Mouse (Mus musculus) kidney, embryonic 15.5 days (tissue): Measurements from ENCODE around the gene Nucb1. TPM values are rescaled to one million over a fixed set of nuclear protein-coding genes. Genes with fewer than 3 reads are reported as not detected.

Experiments used
- ATAC-seq: fragments of 200-750 bp; cut with Nextera tagmentation; replicated peaks from 2 replicates; pipeline ENCODE4 v1.8.0; 2017; ENCODE audit warnings: moderate TSS enrichment; ENCODE audit not compliant: low FRiP score
- H3K27ac ChIP-seq: fragments of 300-500 bp; sonication (generic); 2 replicates; pipeline ENCODE4 v1.5.1; 2015; ENCODE audit warnings: mild to moderate bottlenecking, inconsistent platforms
- H3K27me3 ChIP-seq: fragments of 300-500 bp; sonication (generic); 2 replicates; pipeline ENCODE4 v1.6.1; 2015; ENCODE audit warnings: inconsistent platforms
- H3K36me3 ChIP-seq: fragments of 300-500 bp; sonication (generic); 2 replicates; pipeline ENCODE4 v1.6.1; 2015; ENCODE audit warnings: inconsistent platforms
- H3K4me1 ChIP-seq: fragments of 300-500 bp; sonication (generic); 2 replicates; pipeline ENCODE4 v1.6.1; 2015; ENCODE audit warnings: inconsistent platforms
- H3K4me2 ChIP-seq: fragments of 300-500 bp; sonication (generic); 2 replicates; pipeline ENCODE4 v1.6.1; 2015; ENCODE audit warnings: moderate library complexity, mild to moderate bottlenecking, inconsistent platforms
- H3K4me3 ChIP-seq: fragments of 300-500 bp; sonication (generic); replicated peaks from 2 replicates; pipeline ENCODE4 v1.5.1; 2015; ENCODE audit warnings: mild to moderate bottlenecking, inconsistent platforms
- H3K9ac ChIP-seq: fragments of 300-500 bp; sonication (generic); 2 replicates; pipeline ENCODE4 v1.6.1; 2015; ENCODE audit warnings: mild to moderate bottlenecking, inconsistent platforms
- H3K9me3 ChIP-seq: fragments of 300-500 bp; sonication (generic); replicated peaks from 2 replicates; pipeline ENCODE4 v1.6.1; 2016; ENCODE audit warnings: inconsistent platforms
- WGBS: fragments of 180-500 bp; shearing (Covaris S2); methylation state at CpG from one replicate; pipeline ENCODE4 v1.1.7; 2015; ENCODE audit warnings: mixed read lengths; 5-methylcytosine and 5-hydroxymethylcytosine counted together
- polyA plus RNA-seq: library from polyadenylated mRNA; unstranded; fragments of >200 nt; fragmentation: Nextera tagmentation; extraction: Ambion mirVana; gene quantifications from 2 replicates; pipeline ENCODE4 v1.2.1, GENCODE M21; 2015

Nucb1 gene
- polyA plus RNA-seq, 1 experiment from 2014 or later: 252 TPM

DNA sequence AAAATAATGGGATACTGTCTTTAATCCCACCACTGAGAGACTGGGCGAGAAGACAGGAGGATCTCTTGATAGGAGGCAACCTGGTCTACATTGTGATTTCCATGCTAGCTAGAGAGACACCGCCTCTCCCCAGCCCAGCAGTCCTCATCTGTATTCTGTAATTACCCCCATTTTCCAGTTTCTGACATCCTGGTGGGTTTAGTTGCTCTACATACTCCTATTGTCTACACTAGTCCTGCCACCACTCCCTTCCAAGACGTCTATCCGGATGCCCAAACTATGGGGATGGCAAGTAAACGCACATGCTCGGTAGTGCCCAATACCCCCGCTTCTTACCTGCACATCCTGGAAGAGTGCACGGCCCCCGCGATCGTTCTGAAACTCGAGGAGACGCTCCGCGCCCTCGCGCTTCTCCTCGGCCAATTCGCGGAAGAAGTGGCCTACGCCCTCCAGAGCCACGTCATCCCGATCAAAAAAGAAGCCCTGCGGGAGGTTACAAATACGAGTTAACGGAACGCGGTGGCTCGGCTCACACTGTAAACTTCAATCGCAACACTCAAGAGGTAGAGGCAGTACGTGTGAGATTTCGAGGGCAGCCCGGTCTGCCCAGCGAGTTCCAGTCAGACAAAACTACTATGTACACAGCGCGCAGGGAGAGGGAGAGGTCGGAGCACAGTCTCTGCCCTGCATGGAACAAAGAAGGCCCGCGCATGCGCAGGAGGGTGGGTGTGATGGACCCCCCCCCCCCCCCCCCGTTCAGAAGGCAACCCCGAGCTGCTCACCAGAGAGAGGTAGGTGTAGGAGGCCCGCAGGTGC is 51.2 kb downstream of the Nucb1 start:
- Histone ChIP-seq H3K36me3 (peaks cover 63% of the 10 kb centered on the region), H3K9me3 (no peaks in the 10 kb centered on the region)
- WGBS: under 1% methylated on average over 43 of the region's 43 CpGs

DNA sequence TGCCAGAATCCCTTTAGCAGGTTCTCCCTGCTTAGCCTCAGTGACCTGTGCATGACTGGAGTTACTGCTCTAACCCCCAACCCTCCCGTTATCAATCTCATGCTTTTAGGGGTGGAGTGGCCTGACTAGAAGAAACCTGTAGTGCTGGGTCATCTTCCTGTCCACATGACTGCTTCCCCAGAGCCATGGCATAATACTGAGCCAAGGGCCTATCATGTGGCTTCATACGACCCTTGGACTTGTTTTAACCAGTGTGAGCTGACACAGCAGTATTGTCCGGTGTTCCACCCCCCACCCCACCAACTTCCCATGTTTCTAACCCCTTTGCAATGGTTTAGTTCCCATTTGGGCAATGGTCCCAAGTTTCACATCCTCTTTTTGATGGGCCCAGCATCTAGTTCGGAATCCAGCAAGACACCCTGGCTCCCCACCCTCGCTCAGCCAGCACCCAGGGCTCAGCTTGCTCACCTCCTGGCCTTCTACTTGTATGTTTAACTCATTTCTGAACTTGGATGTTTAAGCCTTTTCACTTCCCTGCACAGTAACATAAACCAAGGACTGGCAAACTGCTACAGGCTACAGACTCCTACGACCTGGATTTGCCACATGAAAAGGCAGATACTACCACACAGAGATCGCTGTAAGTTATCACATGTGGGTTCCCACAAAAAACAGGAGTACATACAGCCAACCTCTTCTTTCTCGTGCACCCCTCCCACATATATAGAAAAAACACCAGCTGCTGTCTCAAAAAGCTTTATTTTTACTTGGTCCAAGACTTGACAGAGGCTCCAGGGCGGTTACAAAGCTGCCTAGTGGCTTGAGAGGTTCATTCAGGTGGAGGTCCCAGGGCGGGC is 52.8 kb downstream of the Nucb1 start:
- Histone ChIP-seq H3K27ac (peak overlapping the region; percentile 52), H3K4me2 (peak overlapping the region; percentile 69), H3K9me3 (no peaks in the 10 kb centered on the region), H3K4me3 (peak overlapping the region; percentile 68), H3K36me3 (peaks cover 62% of the 10 kb centered on the region), H3K4me1 (peaks cover 41% of the 10 kb centered on the region), H3K27me3 (no peaks in the 10 kb centered on the region), H3K9ac (peak overlapping the region; percentile 64)
- 56% methylated on average over 10 of the region's 10 CpGs for WGBS
- ATAC-seq: no peak

More for the DNA sequence above, 51.2 kb downstream of the Nucb1 start:
- ATAC-seq: peak; percentile 68
- Histone ChIP-seq H3K9ac (peak overlapping the region; percentile 64), H3K27me3 (no peaks in the 10 kb centered on the region), H3K4me1 (peaks cover 41% of the 10 kb centered on the region), H3K4me2 (peak overlapping the region; percentile 69), H3K4me3 (peak overlapping the region; percentile 68), H3K27ac (peak overlapping the region; percentile 94)

DNA sequence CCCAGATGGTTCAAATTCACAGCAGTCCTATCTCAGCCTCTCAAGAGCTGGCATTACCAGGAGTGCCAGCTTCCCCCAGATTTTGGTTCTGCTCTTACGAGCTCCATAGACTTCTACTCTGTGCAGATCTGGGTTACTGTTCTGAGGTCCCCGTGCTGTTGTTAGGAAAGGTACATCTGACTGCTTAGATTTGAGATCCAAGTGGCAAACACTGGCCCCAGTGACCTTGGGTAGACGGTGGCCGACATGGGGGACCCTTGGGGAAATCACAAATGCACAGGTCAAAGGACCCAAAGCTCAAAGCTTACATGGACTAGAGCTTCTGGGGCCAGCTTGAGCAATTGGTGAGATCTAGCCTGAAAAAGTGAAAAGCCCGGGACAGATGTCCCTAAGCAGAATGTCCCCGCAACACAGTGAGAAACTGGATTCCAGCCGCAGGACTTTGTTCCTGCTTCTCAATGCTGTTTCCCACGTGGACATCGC is 53.4 kb downstream of the Nucb1 start:
- no peak overlapping the region for H3K9ac ChIP-seq

DNA sequence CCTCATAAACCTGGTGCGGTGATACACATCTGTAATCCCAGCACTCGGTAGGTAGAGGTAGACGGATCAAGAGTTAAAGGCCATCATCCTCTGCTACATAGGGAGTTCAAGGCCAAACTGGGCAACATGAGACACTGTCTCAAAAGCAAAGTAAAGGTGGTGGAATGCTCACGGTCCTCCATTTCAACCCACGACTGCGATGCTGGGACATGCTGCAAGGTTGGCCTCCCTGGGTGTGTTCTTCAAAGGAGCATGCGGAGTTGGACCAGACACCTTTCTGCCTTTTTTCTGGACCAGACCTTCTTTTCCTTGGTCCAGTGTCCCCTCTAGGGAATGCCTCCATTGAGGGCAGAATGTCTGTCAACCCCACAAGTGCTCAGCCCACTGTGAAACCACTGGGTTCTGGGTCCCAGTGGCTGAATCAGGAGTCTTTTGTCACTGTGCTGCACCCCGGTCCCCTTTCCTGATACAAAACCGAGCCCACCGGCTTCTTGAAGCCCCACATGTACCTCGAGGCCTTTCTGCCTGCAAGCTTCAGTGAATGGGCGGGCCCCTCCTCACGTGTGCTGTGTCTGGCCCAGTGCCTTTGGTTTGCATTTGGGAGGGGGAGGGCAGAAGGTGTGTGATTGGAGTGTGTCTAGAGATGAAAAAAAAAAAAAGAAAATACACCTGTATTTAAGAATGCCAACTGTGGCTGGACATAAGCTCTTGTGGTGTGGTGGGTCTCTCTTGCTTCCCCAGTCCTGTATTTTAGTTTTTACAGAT is 54.1 kb downstream of the Nucb1 start:
- 75% methylated on average over 13 of the region's 13 CpGs for WGBS
- H3K4me2 ChIP-seq: no peak overlapping the region
- H3K36me3 ChIP-seq: peaks cover 61% of the 10 kb centered on the region

More for the DNA sequence above, 53.4 kb downstream of the Nucb1 start:
- no peak for ATAC-seq
- Histone ChIP-seq H3K4me1 (peaks cover 38% of the 10 kb centered on the region), H3K9me3 (no peaks in the 10 kb centered on the region), H3K4me2 (peak overlapping the region; percentile 69), H3K27me3 (no peaks in the 10 kb centered on the region), H3K36me3 (peaks cover 62% of the 10 kb centered on the region), H3K4me3 (peak overlapping the region; percentile 68; the same call in 1 of the 2 replicates), H3K27ac (peak overlapping the region; percentile 52)
- WGBS: 53% methylated on average over 9 of the region's 9 CpGs

DNA sequence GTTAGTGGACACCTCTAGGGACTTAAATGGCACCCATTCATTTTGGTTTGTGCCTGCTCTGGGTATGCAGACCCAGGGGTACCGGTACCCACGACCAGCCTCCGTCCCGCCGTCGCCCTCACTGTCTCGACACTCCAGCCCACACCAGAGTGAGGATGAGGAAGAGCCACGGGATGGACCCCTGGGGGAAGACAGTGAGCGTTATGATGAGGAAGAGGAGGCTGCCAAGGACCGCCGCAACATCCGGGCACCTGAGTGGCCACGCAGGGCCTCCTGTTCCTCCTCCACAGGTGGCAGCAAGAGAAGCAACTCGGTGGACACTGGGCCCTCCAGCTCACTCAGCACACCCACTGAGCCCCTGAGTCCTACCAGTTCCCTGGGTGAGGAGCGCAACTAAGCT is 55.2 kb downstream of the Nucb1 start:
- peaks cover 66% of the 10 kb centered on the region for H3K36me3 ChIP-seq
- no peak for ATAC-seq
- WGBS: 91% methylated on average over 15 of the region's 15 CpGs

More for the DNA sequence above, 54.1 kb downstream of the Nucb1 start:
- Histone ChIP-seq H3K9me3 (no peaks in the 10 kb centered on the region), H3K27me3 (no peaks in the 10 kb centered on the region), H3K4me1 (peaks cover 37% of the 10 kb centered on the region), H3K9ac (no peak overlapping the region), H3K27ac (peak overlapping the region; percentile 52; the same call in 1 of the 2 replicates), H3K4me3 (no peak overlapping the region)
- no peak for ATAC-seq

DNA sequence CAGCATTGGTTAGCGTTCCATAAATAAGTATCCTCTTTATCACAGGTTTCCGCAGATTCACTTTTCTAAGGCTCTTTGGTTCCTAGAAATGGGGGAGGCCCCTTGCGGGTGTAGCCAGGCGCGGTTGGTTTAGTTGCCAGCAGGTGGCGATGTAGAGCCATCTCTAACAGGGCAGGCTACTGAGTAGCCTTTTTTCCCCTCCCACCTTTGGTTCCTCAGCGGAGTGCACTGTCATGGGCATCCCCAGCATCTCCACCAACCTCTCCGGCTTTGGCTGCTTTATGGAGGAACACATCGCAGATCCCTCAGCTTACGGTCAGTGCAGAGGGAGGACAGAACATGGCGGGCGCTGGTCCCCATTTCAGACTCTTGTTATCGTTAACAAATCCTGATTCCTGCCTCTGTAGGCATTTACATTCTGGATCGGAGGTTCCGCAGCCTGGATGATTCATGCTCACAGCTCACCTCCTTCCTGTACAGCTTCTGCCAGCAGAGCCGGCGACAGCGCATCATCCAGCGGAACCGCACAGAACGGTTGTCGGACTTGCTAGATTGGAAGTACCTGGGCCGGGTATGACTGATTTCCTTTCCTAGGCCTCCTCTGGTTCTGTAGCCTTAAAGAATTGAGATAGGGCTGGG is 58.7 kb downstream of the Nucb1 start:
- WGBS: 55% methylated on average over 23 of the region's 23 CpGs
- H3K4me2 ChIP-seq: no peak overlapping the region
- H3K9ac ChIP-seq: no peak overlapping the region
- H3K9me3 ChIP-seq: no peaks in the 10 kb centered on the region
- no peak overlapping the region for H3K4me3 ChIP-seq
- H3K36me3 ChIP-seq: peaks cover 68% of the 10 kb centered on the region
- H3K27ac ChIP-seq: no peak overlapping the region
- ATAC-seq: 0 out of 2 replicates have a peak, but pooled peaks have one; percentile 46
- H3K27me3 ChIP-seq: no peaks in the 10 kb centered on the region
- H3K4me1 ChIP-seq: peaks cover 10% of the 10 kb centered on the region

More for the DNA sequence above, 55.2 kb downstream of the Nucb1 start:
- H3K9ac ChIP-seq: no peak overlapping the region
- H3K27me3 ChIP-seq: no peaks in the 10 kb centered on the region
- H3K27ac ChIP-seq: no peak overlapping the region
- H3K9me3 ChIP-seq: no peaks in the 10 kb centered on the region
- no peak overlapping the region for H3K4me2 ChIP-seq
- peaks cover 25% of the 10 kb centered on the region for H3K4me1 ChIP-seq
- H3K4me3 ChIP-seq: no peak overlapping the region

DNA sequence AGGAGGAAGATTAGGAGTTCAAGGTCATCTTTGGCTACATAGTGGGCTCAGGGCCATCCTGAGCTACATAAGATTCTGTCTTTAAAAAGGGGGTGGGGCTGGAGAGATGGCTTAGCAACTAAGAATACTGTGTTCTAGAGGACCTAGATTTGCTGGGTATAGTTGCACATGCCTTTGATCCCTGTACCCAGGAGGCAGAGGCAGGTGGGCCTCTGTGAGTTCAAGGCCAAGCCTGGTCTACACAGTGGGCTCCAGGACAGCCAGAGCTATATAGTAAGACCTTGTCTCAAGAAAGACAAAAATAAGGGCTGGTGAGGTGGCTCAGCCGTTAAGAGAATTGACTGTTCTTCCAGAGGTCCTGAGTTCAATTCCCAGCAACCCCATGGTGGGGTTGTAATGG is 60.2 kb downstream of the Nucb1 start:
- H3K9me3 ChIP-seq: no peaks in the 10 kb centered on the region
- no peak overlapping the region for H3K9ac ChIP-seq
- no peaks in the 10 kb centered on the region for H3K27me3 ChIP-seq
- WGBS: 94% methylated on average over 1 of the region's 1 CpGs
- no peak for ATAC-seq
- no peak overlapping the region for H3K27ac ChIP-seq
- peaks cover 10% of the 10 kb centered on the region; the same call in 1 of the 2 replicates for H3K4me1 ChIP-seq
- no peak overlapping the region for H3K4me3 ChIP-seq
- no peak overlapping the region for H3K4me2 ChIP-seq
- H3K36me3 ChIP-seq: peaks cover 67% of the 10 kb centered on the region

DNA sequence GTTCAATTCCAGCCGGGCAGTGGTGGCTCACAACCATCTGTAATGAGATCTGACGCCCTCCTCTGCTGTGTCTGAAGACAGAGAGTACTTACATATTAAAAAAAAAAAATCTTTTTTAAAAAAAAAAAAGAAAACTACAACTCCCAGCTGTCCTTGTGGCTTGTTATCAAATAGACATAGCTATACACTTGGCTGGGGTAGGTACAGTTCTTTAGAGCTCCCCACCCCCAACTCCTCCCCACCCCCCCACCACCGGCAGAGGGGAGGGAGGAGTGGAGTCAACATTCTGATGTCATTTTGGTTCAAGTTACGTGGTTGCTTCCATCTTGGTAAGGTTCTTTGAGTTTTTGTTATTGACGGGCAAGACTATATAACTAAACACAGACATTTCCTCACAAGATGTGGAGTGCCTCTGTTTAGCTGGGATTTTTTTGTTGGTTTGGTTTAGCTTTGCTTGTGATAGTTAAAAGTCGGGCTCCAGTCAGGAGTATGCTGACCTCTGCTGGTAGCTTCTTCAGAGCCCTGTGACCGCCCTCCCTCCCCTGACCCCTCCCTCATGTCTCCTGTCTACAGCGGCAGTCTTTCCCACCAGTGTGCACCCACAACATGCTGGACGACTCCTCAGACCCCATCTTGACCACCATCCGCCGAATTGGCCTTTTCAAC is 62.7 kb downstream of the Nucb1 start:
- H3K9me3 ChIP-seq: no peaks in the 10 kb centered on the region
- H3K4me3 ChIP-seq: no peak overlapping the region
- no peak overlapping the region for H3K9ac ChIP-seq
- ATAC-seq: no peak
- peaks cover 67% of the 10 kb centered on the region for H3K36me3 ChIP-seq
- H3K4me1 ChIP-seq: peaks cover 10% of the 10 kb centered on the region; the same call in 1 of the 2 replicates
- 35% methylated on average over 11 of the region's 11 CpGs for WGBS
- no peak overlapping the region for H3K27ac ChIP-seq
- H3K4me2 ChIP-seq: peak overlapping the region; percentile 9; the same call in 1 of the 2 replicates
- no peaks in the 10 kb centered on the region for H3K27me3 ChIP-seq

DNA sequence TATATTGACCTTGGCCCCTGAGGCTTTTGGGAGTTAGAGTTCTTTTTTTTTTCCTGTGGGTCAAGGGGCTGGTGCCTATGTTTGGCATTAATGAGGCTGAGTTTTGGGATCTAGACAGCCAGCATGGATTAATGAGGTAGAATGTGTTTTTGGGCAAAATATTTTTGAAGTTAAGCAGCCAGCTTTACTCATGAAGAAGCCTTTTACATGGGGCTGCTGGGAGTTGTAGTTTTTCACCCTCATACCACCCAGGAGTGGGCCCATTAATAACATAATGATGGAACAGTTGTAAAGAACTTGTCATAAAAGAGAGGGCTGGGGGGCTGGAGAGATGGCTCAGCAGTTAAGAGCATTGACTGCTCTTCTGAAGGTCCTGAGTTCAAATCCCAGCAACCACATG is 63.6 kb downstream of the Nucb1 start:
- Histone ChIP-seq H3K27ac (no peak overlapping the region), H3K27me3 (no peaks in the 10 kb centered on the region), H3K36me3 (peaks cover 61% of the 10 kb centered on the region), H3K4me2 (no peak overlapping the region), H3K9ac (no peak overlapping the region), H3K4me1 (peaks cover 9% of the 10 kb centered on the region; the same call in 1 of the 2 replicates), H3K4me3 (no peak overlapping the region), H3K9me3 (no peaks in the 10 kb centered on the region)
- ATAC-seq: no peak

DNA sequence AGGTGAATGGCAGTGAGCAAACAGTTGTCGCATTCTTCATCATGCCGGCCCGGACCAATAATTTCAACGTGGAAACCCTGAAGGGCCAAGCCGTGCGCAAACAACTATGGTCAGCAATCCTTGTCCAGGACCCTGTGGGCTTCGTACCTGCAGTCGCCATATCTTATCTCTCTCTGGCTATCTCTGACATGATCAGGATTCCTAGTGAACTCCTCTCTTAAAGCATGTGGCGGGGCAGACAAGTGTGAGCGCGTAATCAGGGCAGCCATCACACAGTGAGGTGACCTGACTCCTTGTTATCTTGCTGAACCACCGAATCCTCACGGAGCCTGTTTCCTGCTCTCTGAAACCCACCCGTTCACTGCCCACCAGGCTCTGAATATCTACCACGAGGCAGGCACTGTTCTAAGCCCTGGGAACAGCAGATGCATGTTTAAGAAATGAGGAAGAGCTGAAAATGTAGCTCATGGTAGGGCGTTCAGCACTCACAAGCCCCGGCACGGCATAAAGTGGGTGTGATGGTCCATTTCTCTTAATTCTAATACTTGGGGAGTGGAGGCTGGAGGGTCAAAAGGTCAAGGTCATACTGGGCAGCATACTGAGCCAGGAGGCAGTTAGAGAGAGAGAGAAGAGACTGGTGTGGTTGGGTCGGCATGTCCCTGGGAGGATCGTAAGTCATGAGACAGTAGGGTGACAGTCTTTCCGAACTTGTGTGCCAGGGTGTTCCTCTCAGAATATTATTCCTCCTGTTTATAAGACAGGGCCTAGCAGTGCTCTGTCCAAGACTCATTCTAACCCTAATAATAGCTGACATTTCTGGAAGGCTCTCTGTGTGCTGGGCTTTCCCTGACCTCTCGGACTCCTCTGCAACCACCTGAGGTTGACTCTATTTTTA is 66.4 kb downstream of the Nucb1 start:
- WGBS: 86% methylated on average over 22 of the region's 22 CpGs
- H3K27me3 ChIP-seq: no peaks in the 10 kb centered on the region
- no peak for ATAC-seq
- no peak overlapping the region for H3K9ac ChIP-seq
- H3K4me1 ChIP-seq: peaks cover 6% of the 10 kb centered on the region; the same call in 1 of the 2 replicates
- H3K36me3 ChIP-seq: peaks cover 69% of the 10 kb centered on the region
- no peaks in the 10 kb centered on the region for H3K9me3 ChIP-seq
- no peak overlapping the region for H3K27ac ChIP-seq
- no peak overlapping the region for H3K4me3 ChIP-seq
- H3K4me2 ChIP-seq: no peak overlapping the region
